Mouse (Mus musculus) liver, embryonic 14.5 days (tissue): ENCODE measurements around the gene Dzip3. TPM values are rescaled to one million over a fixed set of nuclear protein-coding genes. Genes with fewer than 3 reads are reported as not detected.

Source experiments
- ATAC-seq: fragments of 200-750 bp; cut with Nextera tagmentation; 2 replicates; pipeline ENCODE4 v1.8.0; 2017; ENCODE audit warnings: moderate number of reproducible peaks, mild to moderate bottlenecking, moderate library complexity; ENCODE audit not compliant: insufficient read depth
- DNase-seq, 3 experiments: peaks; one replicate each; pipeline ENCODE4 v3.0.0-alpha.2; 2012 to 2013; ENCODE audit warnings: low read depth in 3 of 3, low spot score in 3 of 3
- H3K27ac ChIP-seq: fragments of 300-500 bp; sonication (generic); 2 replicates; pipeline ENCODE4 v1.5.1; 2014; ENCODE audit warnings: moderate library complexity, mild to moderate bottlenecking, control low read depth, inconsistent platforms
- H3K27me3 ChIP-seq: fragments of 300-500 bp; sonication (generic); 2 replicates; pipeline ENCODE4 v1.6.1; 2014; ENCODE audit warnings: mild to moderate bottlenecking, low read length, moderate library complexity; ENCODE audit not compliant: control insufficient read depth, insufficient read depth
- H3K36me3 ChIP-seq: fragments of 300-500 bp; sonication (generic); replicated peaks from 2 replicates; pipeline ENCODE4 v1.6.1; 2014; ENCODE audit warnings: low read depth; ENCODE audit not compliant: control insufficient read depth, insufficient read depth
- H3K4me1 ChIP-seq, 2 experiments: fragments of 200-500 bp in 1 of 2; fragments of 300-500 bp in 1 of 2; sonication (generic) in 1 of 2; replicated peaks; 2 replicates each; pipeline ENCODE4 v1.6.1; 2012 to 2014; ENCODE audit warnings: antibody characterized with exemption in 1 of 2, inconsistent platforms in 1 of 2, low read length in 1 of 2; ENCODE audit not compliant: control insufficient read depth in 2 of 2, insufficient read depth in 2 of 2
- H3K4me2 ChIP-seq: fragments of 300-500 bp; sonication (generic); 2 replicates; pipeline ENCODE4 v1.6.1; 2014; ENCODE audit warnings: low read depth, mild to moderate bottlenecking, control low read depth, moderate library complexity
- H3K4me3 ChIP-seq, 2 experiments: fragments of 200-500 bp in 1 of 2; fragments of 300-500 bp in 1 of 2; sonication (generic) in 1 of 2; 2 replicates each; pipeline ENCODE4 v1.5.1; 2012 to 2014; ENCODE audit warnings: low read depth in 2 of 2, low read length in 2 of 2, mild to moderate bottlenecking in 2 of 2, control low read depth in 1 of 2, inconsistent platforms in 1 of 2, moderate library complexity in 1 of 2; ENCODE audit not compliant: insufficient read depth in 1 of 2
- H3K9ac ChIP-seq: fragments of 300-500 bp; sonication (generic); replicated peaks from 2 replicates; pipeline ENCODE4 v1.6.1; 2014; ENCODE audit warnings: mild to moderate bottlenecking, control low read depth, moderate library complexity
- H3K9me3 ChIP-seq: fragments of 300-500 bp; sonication (generic); 2 replicates; pipeline ENCODE4 v1.6.1; 2016; ENCODE audit warnings: low read length, mixed read lengths; ENCODE audit not compliant: control insufficient read depth
- CTCF ChIP-seq: IDR thresholded peaks from 2 replicates; pipeline ENCODE4 v1.5.1; 2016; ENCODE audit warnings: antibody characterized with exemption, low read depth, control low read depth
- EP300 ChIP-seq: IDR thresholded peaks from 2 replicates; pipeline ENCODE4 v1.6.1; 2016; ENCODE audit warnings: antibody characterized with exemption, low read depth
- WGBS: fragments of 180-500 bp; shearing (Covaris S2); extraction: QIAGEN DNeasy Blood & Tissue Kit; methylation state at CpG from one replicate; pipeline ENCODE4 v1.1.7; 2014; ENCODE audit not compliant: insufficient replicate concordance; 5-methylcytosine and 5-hydroxymethylcytosine counted together
- polyA plus RNA-seq, 2 experiments: library from polyadenylated mRNA; depleted of rRNA in 1 of 2; stranded (reverse) in 1 of 2; unstranded in 1 of 2; fragments of >200 nt; fragmentation: Nextera tagmentation in 1 of 2; extraction: Ambion mirVana in 1 of 2; gene quantifications; 2 replicates each; pipeline versions ENCODE4 v1.2.1 to v1.2.3; 2012 to 2014

The Dzip3 gene
- polyA plus RNA-seq (2012; rRNA removed) (5.3 and 5.8 TPM in 2 replicates), polyA plus RNA-seq (2014; fragmentation: Nextera tagmentation; extraction: Ambion mirVana) (5.8 and 7.9 TPM in 2 replicates)

GRCm38 (mm10) chr16:48993559-48994342 is at the start of gene Dzip3, which contains the start of gene Cip2a:
TSS of gene Dzip3 (minus strand) at chr16:48994165.
TSS of gene Cip2a (plus strand) at chr16:48994185.
- under 1% methylated on average over 64 of the region's 74 CpGs for WGBS
- Histone ChIP-seq H3K9ac (peak within 1 kb of the TSS; percentile 99), H3K9me3 (no peaks in the 10 kb centered on the region), H3K27ac (peak within 1 kb of the TSS; percentile 80), H3K4me1 (peaks cover 5 to 12% of the 10 kb centered on the region in 2 experiments), H3K27me3 (no peaks in the 10 kb centered on the region), H3K4me3 (peak within 1 kb of the TSS; percentile 86 to 99), H3K36me3 (peaks cover 3% of the 10 kb centered on the region), H3K4me2 (peak within 1 kb of the TSS; percentile 85)
- ATAC-seq (peak; percentile 96), DNase-seq (peak; percentile 70 to 74 (median 72))
- TF ChIP-seq CTCF (peak; percentile 6; the same call in 1 of the 2 replicates), EP300 (peak; percentile 29; the same call in 1 of the 2 replicates)

- H3K27me3 ChIP-seq, result no peaks in the 10 kb centered on the region
- H3K9me3 ChIP-seq, result no peaks in the 10 kb centered on the region
- no peaks in the 10 kb centered on the region for H3K36me3 ChIP-seq
- TF ChIP-seq EP300 (no peak), CTCF (no peak)
- no peak overlapping the region for H3K27ac ChIP-seq
- no peak for ATAC-seq
- WGBS, result 57% methylated on average over 3 of the region's 3 CpGs
- H3K4me1 ChIP-seq, result no peaks in the 10 kb centered on the region
- H3K9ac ChIP-seq, result no peak overlapping the region
- DNase-seq, result no peak
- H3K4me2 ChIP-seq, result no peak overlapping the region
- H3K4me3 ChIP-seq, result no peak overlapping the region
Measured at GRCm38 (mm10) chr16:49040554-49041221, 46.7 kb upstream of the Dzip3 start.

GRCm38 (mm10) chr16:49037771-49038170 is 43.8 kb upstream of the Dzip3 start:
- ATAC-seq (no peak), DNase-seq (no peak)
- WGBS, result 59% methylated on average over 4 of the region's 4 CpGs
- H3K4me2 ChIP-seq, result no peak overlapping the region
- no peaks in the 10 kb centered on the region for H3K36me3 ChIP-seq
- H3K9me3 ChIP-seq, result no peaks in the 10 kb centered on the region
- no peak for TF ChIP-seq CTCF
- no peak for TF ChIP-seq EP300
- H3K27ac ChIP-seq, result no peak overlapping the region
- H3K27me3 ChIP-seq, result no peaks in the 10 kb centered on the region
- no peak overlapping the region for H3K9ac ChIP-seq
- no peak overlapping the region for H3K4me3 ChIP-seq
- H3K4me1 ChIP-seq, result no peaks in the 10 kb centered on the region

GRCm38 (mm10) chr16:49035852-49036251 is 41.9 kb upstream of the Dzip3 start:
- 58% methylated on average over 4 of the region's 4 CpGs for WGBS
- Histone ChIP-seq H3K27ac (no peak overlapping the region), H3K27me3 (no peaks in the 10 kb centered on the region), H3K4me1 (no peaks in the 10 kb centered on the region), H3K4me2 (no peak overlapping the region), H3K4me3 (no peak overlapping the region), H3K36me3 (no peaks in the 10 kb centered on the region), H3K9me3 (no peaks in the 10 kb centered on the region), H3K9ac (no peak overlapping the region)
- DNase-seq, result no peak
- no peak for ATAC-seq
- TF ChIP-seq CTCF, result no peak
- no peak for TF ChIP-seq EP300
